24 mouse cellular contexts compared by ENCODE assay signal in the genomic region with DNA sequence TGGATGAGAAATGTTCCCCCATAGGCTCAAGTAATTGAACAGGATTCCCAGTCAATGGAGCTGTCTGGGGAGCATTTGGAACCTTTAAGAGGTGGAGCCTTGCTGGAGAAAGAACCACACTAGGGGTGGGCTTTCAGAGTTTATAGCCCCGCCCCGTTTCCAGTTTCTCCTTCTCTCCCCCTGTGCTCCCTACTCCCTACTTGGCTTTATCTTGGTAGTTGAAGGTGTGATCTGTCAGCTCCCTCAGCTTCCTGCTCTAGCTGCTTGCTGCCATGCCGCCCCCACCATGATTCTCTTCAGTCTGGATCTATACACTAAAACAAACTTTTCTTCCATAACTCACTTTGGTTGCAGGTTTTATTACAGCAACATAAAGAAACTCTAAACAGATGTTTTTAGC. TPM values are rescaled to one million over a fixed set of nuclear protein-coding genes. Genes with fewer than 3 reads are reported as not detected.
"Had no signal": no experiment of that assay in that cellular context is flagged by ENCODE, and none has a peak within 500 bp of the region (broad histone marks: within the 10 kb centered on the region; RNA-seq: fewer than 3 reads in every experiment).

No protein-coding gene starts in this region.

- H3K9me3 ChIP-seq: kidney, embryonic 15.5 days; limb, embryonic 15.5 days; liver, embryonic 12.5 days had no signal

- H3K4me1 ChIP-seq: kidney, embryonic 15.5 days; limb, embryonic 15.5 days; liver, embryonic 12.5 days; megakaryocyte, embryonic 14.5 days had no signal

- H3K27ac ChIP-seq: kidney, embryonic 15.5 days; left cerebral cortex, adult 2 months; limb, embryonic 15.5 days; liver, embryonic 12.5 days; macrophage had no signal

- DNase-seq: kidney, adult 18-20 months; kidney, postnatal 14 days; lung, embryonic 14.5 days; lung, postnatal 14 days; retina, postnatal 1 day; right cerebral cortex, postnatal 14 days; thymus, postnatal 36 days had no signal

- H3K36me3 ChIP-seq: kidney, embryonic 15.5 days; limb, embryonic 15.5 days; liver, embryonic 12.5 days had no signal

- H3K9ac ChIP-seq: kidney, embryonic 15.5 days; limb, embryonic 15.5 days; liver, embryonic 12.5 days; lung, embryonic 14.5 days had no signal

- H3K4me3 ChIP-seq: kidney, embryonic 15.5 days; left cerebral cortex, adult 2 months; limb, embryonic 15.5 days; liver, embryonic 12.5 days; megakaryocyte, embryonic 14.5 days had no signal

- H3K4me2 ChIP-seq: kidney, embryonic 15.5 days; limb, embryonic 15.5 days; liver, embryonic 12.5 days; lung, embryonic 14.5 days had no signal

- H3K27me3 ChIP-seq: kidney, embryonic 15.5 days; limb, embryonic 15.5 days; liver, embryonic 12.5 days; megakaryocyte, embryonic 14.5 days had no signal

- ATAC-seq: liver, embryonic 12.5 days; midbrain, embryonic 16.5 days had no signal

RNA-seq across cellular contexts. Expression of a gene that starts 59.5 kb away (rescaled TPM):
- total RNA-seq: layer of hippocampus, adult 8-10 months; layer of hippocampus, postnatal 25 days; left cerebral cortex, adult 2 months; left cerebral cortex, postnatal 25 days had no signal
- polyA plus RNA-seq: kidney, embryonic 15.5 days; large intestine, adult 2 months; limb, embryonic 11.5 days; limb, embryonic 15.5 days; liver, embryonic 12.5 days; liver, embryonic 16.5 days; lung, embryonic 14.5 days; macrophage; midbrain, embryonic 16.5 days; neural tube, embryonic 11.5 days; small intestine, adult 2 months; stomach, embryonic 16.5 days; thymus, postnatal 0 days had no signal
